Mouse (Mus musculus): ENCODE measurements around the gene Rd3l. TPM values are rescaled to one million over a fixed set of nuclear protein-coding genes. Genes with fewer than 3 reads are reported as not detected.

Rd3l gene
- total RNA-seq, 2 experiments from 2014 or later: not detected

DNA sequence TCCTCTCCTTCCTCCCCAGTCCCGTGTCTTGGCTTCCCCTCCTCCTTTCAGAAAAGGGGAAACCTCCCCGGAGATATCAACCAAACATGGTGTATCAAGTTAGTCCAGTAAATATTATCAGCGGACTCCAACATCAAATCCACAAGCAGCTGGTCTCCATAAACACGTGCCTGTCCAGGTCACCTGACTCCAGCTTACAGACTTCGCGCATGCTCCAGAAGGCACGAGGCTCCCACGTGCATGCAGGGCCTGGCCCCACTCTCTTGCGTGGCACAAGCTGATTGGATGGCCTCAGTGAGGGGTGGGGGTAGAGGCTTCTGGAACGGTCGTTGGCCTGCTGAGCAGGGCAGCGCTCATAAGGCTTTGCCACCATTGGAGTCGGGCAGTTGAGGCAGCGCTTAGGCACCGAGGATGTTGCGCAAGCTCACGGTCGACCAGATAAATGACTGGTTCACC, 9.9 kb downstream of the Rd3l start, which contains the start of gene Tdrd9:
Gene Tdrd9, plus strand, starts transcription at position 329 of the 456 bp plus-strand sequence.
- ATAC-seq (replicated peaks; ENCODE audit: low FRiP score, poor library complexity, severe bottlenecking): no peak

DNA sequence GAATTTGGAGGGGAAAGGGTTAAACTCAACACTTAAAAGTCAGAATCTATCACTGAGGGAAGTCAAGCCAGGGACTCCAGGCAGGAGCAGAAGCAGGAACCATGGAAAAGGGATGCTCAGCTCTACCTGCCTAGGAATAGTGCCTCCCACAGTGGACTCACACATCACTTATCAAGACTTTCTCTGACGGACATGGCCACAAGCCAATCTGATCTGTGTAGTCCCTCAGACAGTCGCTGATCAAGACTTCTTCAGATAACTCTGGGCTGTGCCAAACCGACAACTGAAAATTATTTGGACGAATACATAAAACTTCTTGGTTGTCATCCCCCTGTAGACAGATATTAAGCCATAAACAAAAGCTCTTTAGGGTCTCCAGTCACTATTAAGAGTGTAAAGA, 11.0 kb downstream of the Rd3l start:
- ATAC-seq (replicated peaks; ENCODE audit: low FRiP score, poor library complexity, severe bottlenecking): no peak

DNA sequence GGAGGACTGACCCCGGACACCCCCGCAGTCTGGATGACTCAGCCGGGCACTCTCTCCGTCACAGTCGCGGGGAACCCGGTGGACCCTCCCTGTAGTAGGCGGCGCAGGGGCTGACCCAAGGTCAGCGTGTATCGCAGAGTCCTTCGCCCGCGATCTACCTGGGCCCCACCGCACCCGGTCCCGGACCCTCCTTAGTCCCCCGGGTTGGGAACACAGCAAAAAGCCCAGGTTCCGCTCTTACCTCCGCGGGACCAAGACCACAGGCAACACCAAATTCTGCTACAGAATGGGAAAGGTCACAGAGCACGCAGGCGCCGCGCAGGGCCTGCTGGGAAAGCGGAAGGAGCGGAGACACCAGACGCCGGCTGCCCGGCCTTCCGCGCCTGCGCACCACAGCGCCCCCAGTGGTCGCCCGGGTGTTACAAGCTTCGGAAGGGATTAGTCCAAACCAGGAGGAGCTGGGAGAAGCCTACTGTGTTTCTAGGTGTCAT, 14.4 kb downstream of the Rd3l start, which contains the start of gene Atp5mpl:
Gene Atp5mpl, minus strand, starts transcription at position 295 of the 491 bp plus-strand sequence.
- peak; percentile 97 for ATAC-seq (replicated peaks; ENCODE audit: low FRiP score, poor library complexity, severe bottlenecking)

DNA sequence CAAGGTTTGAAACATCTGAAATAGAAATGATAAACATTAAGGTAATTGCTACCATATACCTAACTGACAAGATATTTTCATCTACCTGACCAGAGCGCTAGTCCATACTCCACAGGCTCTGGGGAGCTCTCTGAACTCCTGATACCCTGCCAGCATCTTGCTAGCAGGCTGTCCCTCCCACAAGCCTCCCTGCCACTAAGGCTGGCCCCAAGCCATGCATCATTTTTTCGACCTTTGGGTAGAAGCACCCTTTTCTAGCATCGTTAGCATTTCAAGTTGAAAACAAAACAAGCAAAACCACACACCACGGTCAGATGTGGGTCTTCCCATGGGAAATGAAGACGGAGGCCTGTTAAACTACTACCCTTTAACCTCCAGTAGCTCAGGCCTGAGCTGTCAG, 17.8 kb downstream of the Rd3l start:
- ATAC-seq (replicated peaks; ENCODE audit: low FRiP score, poor library complexity, severe bottlenecking): no peak

DNA sequence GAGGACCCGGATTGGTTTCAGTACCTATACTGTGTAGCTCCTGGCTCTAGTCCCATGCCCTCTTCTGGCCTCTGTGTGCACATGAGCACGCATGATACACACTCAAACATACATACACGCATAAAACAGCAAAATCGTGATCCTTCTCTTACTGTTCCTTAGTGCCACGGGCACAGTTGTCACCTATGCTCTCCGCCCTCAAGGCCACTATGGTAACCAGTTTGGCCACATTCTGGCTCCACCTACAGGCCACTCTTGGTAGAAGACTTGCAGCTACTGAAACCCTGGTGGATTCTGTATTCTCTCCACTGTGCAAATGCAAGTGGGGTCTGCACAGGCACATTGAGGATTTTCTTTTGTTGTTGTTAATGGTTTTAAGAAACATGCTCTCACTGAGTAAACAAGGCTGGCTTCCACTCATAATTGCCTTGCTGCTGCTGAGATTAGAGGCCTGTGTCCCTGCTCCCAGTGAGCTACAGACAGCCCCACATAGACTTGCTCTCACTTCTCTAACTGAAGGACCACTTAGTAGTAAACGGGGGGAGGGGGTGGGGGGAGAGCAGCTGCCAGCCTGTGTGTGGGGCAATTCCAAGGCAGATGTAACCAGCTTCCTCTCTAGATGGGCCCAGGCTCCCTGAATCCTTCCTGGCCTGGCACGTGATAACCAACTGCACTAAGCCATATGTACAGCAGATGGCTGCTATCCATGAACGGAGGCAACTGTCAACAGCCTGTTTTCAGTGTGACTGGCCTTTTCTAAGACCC, 22.8 kb downstream of the Rd3l start:
- ATAC-seq (replicated peaks; ENCODE audit: low FRiP score, poor library complexity, severe bottlenecking): peak; percentile 88

DNA sequence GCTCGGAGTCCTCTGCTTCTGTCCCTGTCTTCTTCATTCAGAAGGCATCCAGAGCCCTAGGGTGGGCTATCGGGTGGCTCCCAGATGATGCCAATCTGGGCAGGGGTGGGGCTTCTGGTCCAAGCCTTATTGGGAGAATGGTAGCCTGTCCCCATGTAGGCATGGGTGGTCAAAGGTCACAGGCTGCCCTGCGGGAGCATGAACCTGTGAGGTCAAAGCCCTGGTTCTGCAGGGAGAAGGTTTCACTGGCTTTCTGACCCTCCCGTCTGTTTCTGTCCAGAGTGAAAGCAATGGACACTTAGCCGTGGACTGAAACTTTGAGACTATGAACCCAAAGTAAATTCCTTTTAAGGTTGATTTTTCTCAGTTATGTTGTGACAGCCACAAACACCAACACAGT, 24.9 kb downstream of the Rd3l start:
- no peak for ATAC-seq (replicated peaks; ENCODE audit: low FRiP score, poor library complexity, severe bottlenecking)

DNA sequence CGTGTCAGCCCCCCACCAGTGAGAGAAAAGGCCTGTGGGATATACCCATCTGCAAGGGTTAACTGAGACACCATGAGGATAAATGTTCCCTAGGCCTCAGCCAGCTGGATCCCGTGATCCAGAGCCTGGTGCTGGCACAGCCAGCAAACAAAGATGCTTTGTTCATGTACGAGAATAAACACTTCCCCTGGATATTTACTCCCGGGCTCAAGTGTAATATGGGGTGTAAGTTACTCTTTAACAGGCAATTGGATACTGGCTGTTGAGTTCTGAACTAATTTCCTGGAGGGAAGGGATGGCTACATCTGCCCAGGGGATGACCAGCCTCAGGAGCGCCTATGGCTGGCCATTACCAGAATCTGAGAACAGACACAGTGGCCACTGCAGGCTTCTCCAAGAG, 29.4 kb downstream of the Rd3l start:
- no peak for ATAC-seq (replicated peaks; ENCODE audit: low FRiP score, poor library complexity, severe bottlenecking)

DNA sequence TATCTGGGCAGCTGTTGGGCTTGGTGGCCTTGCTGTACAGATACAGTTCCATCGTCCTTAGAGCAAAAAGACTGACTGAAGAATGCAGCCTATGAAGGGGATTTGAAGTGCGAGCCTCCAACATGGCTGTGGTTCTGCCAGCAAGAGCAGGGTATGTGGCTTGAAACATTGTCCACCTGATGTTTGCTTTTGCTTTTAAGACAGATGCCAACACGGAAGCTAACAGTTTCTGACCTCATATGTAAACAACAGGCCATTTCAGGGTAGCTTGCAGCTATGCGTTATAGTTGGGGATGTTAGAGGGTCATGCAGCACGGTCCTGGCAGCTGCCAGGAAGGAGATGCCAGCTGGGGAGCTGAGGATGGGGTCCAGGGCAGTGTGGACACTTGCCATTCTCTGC, 30.6 kb downstream of the Rd3l start:
- no peak for ATAC-seq (replicated peaks; ENCODE audit: low FRiP score, poor library complexity, severe bottlenecking)

DNA sequence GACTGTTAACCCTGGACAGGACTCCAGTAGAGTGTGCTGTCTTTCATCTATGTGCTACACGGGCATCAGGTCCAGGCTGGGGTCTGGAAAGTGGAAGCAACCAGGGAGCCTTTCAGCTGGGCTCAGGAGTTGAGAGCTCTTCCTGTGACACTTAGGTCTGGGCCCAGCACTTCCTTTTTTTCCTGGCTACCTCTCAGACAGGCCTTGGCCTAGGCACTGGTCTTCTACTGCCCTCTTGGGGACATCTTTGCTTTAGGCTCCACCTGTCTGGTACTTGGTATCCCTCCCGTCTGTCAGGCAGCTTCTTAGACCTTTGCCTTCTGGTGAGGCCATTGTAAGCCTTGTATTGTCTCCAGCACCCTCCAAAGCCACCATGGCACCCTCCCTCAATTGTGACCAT, 34.4 kb downstream of the Rd3l start:
- no peak for ATAC-seq (replicated peaks; ENCODE audit: low FRiP score, poor library complexity, severe bottlenecking)

DNA sequence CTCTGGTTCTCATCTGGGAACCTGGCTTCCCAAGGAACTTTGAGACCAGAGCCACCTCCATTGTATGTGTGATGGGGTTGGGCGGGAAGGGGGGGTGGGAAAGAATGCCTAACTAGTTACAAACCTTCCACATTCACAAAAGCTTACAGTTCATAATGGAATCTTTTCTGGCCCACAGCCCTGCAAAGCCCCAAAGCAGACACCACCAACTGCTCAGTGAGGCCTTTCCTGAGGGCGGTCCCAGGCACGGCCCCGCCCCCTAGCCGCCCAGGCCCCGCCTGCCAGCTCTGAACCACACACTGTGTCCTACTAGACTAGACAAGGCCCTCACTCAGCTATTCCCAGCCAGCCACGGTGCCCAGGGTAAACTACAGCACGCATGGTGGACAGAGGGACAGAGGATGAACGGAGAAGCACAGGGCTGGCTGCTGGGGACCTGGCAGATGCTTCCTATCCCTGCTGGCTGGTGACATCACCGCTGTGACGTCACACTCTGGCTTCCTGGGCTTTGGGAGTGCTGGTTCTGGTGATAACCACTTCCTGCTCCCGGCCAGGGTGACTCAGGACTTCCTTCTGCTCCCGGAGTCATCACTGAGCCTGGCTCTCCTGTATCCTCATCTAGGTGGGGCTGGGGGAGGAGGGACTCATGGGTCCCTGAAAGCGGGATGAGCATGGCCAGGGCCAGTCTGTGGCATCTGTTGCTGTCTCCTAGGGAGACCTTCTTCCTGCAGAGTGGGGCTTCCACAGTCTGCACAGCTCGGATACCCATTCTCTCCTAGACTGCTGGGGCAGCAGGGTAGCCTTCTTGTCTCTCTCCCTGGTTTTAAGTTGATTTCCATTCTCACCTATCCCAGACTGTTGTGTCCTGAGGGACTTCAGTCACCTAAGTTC, 35.1 kb downstream of the Rd3l start:
- ATAC-seq (replicated peaks; ENCODE audit: low FRiP score, poor library complexity, severe bottlenecking): peak; percentile 58

DNA sequence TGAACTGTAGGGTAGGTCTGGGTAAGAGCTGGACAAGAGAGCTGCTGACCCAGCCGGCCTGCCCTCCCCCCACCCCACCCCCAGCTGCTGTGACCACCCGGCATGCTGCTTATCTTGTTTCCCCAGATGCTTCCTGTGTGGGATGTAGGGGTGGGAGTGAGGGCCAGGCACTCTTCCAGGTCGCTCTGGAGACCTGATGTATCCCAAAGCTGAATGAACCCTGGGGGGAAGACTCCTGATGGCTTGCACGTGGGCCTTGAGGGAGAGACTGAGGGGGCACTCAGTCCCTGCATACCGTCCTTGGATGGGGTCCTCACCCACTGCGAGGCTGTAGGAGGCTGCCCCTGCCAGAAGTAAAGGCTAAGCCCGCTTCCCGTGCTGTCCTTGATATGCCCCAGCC, 36.0 kb downstream of the Rd3l start:
- ATAC-seq (replicated peaks; ENCODE audit: low FRiP score, poor library complexity, severe bottlenecking): 0 out of 2 replicates have a peak, but pooled peaks have one; percentile 18

DNA sequence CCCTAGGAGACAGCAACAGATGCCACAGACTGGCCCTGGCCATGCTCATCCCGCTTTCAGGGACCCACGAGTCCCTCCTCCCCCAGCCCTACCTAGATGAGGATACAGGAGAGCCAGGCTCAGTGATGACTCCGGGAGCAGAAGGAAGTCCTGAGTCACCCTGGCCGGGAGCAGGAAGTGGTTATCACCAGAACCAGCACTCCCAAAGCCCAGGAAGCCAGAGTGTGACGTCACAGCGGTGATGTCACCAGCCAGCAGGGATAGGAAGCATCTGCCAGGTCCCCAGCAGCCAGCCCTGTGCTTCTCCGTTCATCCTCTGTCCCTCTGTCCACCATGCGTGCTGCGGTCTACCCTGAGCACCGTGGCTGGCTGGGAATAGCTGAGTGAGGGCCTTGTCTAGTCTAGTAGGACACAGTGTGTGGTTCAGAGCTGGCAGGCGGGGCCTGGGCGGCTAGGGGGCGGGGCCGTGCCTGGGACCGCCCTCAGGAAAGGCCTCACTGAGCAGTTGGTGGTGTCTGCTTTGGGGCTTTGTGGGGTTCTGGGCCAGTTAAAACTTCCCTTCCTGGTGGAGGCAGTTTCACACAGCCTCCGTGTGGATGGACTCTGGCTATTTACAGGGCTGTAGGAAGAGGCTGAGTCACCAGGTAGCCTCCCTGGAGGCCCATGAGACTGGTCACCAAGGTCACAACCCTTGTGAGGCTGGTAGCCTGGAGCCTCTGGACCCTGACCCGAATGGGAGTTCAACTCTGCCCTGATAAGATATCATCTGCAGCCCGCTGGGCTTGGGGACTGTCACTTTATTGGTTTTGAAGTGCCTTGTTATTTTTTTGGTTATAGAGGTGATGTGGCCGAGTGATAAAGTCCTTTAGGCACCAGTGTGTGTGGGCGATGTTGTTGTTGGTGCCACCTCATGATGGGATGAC, 36.8 kb downstream of the Rd3l start:
- ATAC-seq (replicated peaks; ENCODE audit: low FRiP score, poor library complexity, severe bottlenecking): peak; percentile 67

DNA sequence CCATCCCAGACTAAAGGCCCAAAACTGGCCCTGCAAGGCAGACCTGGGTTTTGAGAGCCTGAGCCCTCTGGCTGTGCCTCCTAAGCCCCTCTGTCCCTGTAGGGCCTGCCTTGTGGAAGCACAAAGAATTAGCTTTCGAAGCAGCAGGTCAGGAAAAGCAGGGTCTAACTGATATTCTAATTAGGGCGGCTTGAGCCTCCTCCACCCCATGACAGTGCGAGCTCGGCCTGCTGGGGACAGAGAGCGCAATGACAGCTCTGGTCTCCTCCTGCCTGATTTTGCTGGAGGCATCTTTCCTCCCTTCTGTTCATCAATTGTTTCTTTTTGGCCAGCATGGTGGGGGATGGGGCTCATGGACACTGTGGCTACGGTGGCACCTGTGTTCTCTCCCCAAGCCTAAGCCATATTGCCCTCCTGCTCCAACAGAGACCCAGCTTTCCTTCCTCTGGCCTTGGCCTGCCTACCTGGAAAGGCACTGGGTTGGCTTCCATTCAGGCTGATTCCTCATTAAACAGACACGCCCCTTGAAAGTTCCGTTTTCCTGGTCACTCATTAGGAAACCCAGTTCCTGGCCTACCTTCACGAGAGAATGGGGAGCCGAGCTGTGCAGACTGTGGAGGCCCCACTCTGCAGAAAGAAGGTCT, 37.6 kb downstream of the Rd3l start:
- ATAC-seq (replicated peaks; ENCODE audit: low FRiP score, poor library complexity, severe bottlenecking): peak; percentile 22; the same call in 1 of the 2 replicates

DNA sequence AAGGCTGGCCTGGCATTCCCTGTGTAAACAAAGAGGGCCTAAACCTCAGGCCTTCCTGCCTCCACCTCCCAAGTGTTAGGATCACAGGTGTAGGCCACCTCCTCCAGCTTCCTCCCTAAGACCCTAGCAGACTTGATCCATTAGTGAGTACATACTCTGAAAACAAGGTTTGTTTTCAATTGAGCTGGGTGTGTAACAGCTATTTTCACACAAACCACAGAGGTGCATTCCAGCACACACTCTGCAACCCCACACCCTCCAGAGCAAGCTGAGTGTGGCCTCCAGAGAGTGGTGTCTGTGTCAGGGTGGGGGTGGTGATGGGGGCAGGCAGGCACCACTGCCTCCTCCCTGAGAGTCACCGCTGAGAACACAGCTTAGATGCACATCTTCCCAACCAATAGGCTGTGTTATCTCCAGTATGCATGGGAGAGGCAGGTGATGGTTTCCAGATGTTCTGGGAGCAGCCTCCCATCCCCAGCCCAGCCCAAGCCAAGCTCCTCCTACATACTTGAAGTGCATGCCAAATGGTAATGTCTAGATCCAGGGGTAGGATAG, 42.4 kb downstream of the Rd3l start:
- ATAC-seq (replicated peaks; ENCODE audit: low FRiP score, poor library complexity, severe bottlenecking): 0 out of 2 replicates have a peak, but pooled peaks have one; percentile 14

DNA sequence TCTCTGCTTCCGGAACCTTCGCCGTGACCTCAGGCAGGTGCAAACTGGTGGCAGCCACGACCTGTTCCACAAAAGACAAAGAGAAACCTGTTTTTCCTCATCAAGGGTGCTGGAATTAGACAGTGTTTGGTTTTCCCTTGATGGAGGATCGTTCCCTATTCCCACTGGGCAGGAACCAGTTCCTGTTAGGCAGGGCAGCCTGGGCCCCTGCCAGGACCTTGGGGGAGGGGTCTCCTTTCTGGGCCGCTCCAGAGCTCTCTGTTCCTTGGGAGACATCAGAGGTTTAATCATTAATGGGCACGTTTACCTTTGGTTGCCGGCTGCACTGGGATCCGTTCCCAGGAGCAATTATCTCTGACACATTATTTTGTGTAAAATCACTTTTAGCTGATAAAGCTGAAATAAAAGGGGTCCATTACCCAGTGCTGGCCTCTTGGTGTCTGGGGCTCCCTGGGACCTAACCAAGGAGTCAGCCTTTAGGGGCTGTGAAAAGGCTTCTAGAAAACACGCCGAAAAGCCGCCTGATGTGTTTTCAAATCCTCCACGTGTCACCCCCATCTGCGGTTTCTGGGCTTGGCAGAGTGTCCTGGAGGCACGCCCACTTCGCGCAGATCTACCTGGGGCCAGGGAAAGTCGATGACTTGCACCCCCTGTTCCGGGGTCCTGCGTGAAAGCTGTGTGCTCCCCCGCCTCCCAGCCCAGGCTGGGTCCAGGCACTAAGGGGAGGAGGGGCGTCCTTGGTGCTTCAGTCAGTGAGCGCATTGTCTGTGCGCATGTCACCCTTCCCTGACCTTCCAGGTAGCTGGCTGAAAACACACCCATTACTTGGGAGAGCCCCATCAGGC, 44.2 kb downstream of the Rd3l start:
- ATAC-seq (replicated peaks; ENCODE audit: low FRiP score, poor library complexity, severe bottlenecking): no peak

DNA sequence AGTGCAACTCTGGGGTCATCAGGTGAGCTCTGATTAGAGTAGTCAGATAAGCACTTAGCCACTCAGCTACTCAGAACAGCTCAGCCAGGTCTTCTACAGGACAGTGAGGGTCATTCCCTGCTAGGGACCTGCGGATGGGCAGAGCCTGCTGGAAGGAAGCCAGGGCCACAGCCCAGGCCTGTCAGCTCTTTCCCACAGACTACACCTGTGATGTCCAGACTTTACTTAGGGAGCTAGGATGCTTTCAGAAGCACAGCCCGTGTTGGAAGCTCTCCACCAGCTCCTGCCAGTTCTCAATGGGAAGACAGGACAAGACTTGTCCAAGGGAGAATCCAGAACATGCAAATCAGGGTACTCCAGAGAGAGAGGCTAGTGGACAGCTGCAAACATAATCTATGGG, 47.1 kb downstream of the Rd3l start:
- ATAC-seq (replicated peaks; ENCODE audit: low FRiP score, poor library complexity, severe bottlenecking): no peak

DNA sequence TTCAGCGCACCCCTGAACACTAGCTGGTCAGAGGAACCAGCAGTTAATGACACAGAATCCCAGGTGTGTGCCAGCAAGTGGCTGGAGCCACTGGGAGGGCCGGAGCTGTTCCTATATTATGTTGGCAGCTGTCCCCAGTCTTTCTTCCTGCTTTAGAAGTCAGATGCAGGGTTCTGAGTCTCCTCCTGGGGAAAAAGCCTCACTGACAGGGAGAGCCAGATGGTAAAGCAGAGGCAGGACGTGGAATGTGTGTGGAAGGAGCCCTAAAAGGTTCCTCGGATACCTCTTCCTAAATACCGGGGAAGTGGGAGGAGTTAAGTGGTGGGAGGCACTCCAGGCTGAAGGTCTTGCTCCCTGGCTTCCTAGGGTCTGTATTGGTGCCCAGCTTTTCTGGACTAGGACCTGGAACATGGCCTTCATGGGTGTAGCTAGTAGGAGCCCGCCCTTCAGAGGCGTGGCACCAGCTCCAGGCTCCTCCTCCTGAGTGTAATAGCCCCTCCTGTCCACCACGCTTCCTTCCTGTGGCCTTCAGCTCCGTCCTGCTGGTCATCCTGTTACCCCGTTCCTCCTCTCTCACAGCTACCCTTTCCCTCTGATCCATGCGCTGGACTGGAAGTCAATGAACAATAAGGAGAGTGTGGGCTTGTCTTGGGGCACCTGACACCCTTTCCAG, 47.9 kb downstream of the Rd3l start:
- ATAC-seq (replicated peaks; ENCODE audit: low FRiP score, poor library complexity, severe bottlenecking): peak; percentile 43; the same call in 1 of the 2 replicates
